16 mouse cellular contexts compared by ENCODE assay signal in the genomic region with DNA sequence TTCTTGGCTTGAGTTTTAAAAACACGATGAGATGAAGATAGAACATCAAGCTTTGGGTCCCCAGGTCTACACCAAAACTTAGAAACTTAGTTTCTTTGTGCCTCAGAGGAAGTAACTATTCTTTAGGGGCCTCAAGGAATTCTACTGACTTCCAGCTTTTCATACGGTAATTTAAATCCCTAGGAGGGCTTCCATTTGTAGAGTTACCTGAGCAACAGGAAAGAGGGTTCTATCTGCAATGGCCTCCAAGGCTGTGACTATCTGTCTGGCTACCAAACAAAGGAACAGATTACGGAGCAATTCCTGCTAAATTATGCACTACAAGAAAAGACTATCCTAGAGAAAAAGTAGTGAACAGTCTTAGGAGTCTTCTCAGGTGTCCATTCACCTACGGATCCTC.
A peak's percentile ranks its signal among the peaks of the same experiment; 100 is the strongest.
DNase-seq lines count a peak whose midpoint lies in the region.
"Had no signal": no experiment of that assay in that cellular context is flagged by ENCODE, and none has a peak within 500 bp of the region (broad histone marks: within the 10 kb centered on the region; RNA-seq: fewer than 3 reads in every experiment).

No protein-coding gene starts in this region.

- DNase-seq in heart, adult 11 months, result peak; percentile 35
- no peak for DNase-seq in heart, postnatal 10 days
- DNase-seq in ES-CJ7 (ENCODE audit: low read depth, low spot score) (peak; percentile 75), R1 (ENCODE audit: low read depth, low spot score) (peak; percentile 93)
- DNase-seq in lung, postnatal 4 days, result no peak
- no peak for DNase-seq in cerebellum, adult 9-11 months
- DNase-seq in left cerebral cortex, postnatal 10 days (ENCODE audit: extremely low spot score in 1 of 2, low spot score in 2 of 2), result no peak
- DNase-seq: adrenal gland, adult 8-10 months; adrenal gland, postnatal 14 days; adrenal gland, postnatal 36 days; cerebellum, adult 11-12 months; cerebellum, adult 2 months; cerebellum, adult 9-10 months; cerebellum, postnatal 14 days; cerebellum, postnatal 36 days; embryo, embryonic 11 days had no signal

- intact Hi-C loops in heart, postnatal 10 days (cut with DNase I), result no loop called here
- intact Hi-C loops in left cerebral cortex, postnatal 10 days (cut with DNase I), result no loop called here

Comparison
In these comparisons a context has a peak if more than half of its experiments do, and no peak if none do; other contexts are left out.
1. DNase-seq: peak in heart, adult 11 months (single experiment), ES-CJ7 (single experiment) and R1 (single experiment); none in heart, postnatal 10 days (0 of 2), lung, postnatal 4 days (0 of 2), cerebellum, adult 9-11 months (single experiment) and left cerebral cortex, postnatal 10 days (0 of 2).